Mouse (Mus musculus) lung, embryonic 14.5 days (tissue): ENCODE data around the gene Hoga1. TPM values are rescaled to one million over a fixed set of nuclear protein-coding genes. Genes with fewer than 3 reads are reported as not detected.
A peak's percentile ranks its signal among the peaks of the same experiment; 100 is the strongest.
"Not testable (repeated sequence)": the region's sequence is repeated elsewhere in the genome, so short reads cannot be mapped to it uniquely, and the experiment has no call there.

ENCODE experiments used
- ATAC-seq: fragments of 200-750 bp; cut with Nextera tagmentation; 2 replicates; pipeline ENCODE4 v1.8.0; 2017; ENCODE audit warnings: mild to moderate bottlenecking, moderate TSS enrichment, moderate library complexity; ENCODE audit not compliant: insufficient read depth
- DNase-seq: peaks from one replicate; pipeline ENCODE4 v3.0.0-alpha.2; 2015
- H3K27ac ChIP-seq: fragments of 300-500 bp; sonication (generic); 2 replicates; pipeline ENCODE4 v1.5.1; 2014; ENCODE audit warnings: low read depth, mild to moderate bottlenecking, moderate library complexity
- H3K27me3 ChIP-seq: fragments of 300-500 bp; sonication (generic); 2 replicates; pipeline ENCODE4 v1.6.1; 2014; ENCODE audit warnings: low read length, control low read depth; ENCODE audit not compliant: insufficient read depth
- H3K36me3 ChIP-seq: fragments of 300-500 bp; sonication (generic); 2 replicates; pipeline ENCODE4 v1.6.1; 2014; ENCODE audit warnings: control low read depth; ENCODE audit not compliant: insufficient read depth
- H3K4me1 ChIP-seq: fragments of 300-500 bp; sonication (generic); 2 replicates; pipeline ENCODE4 v1.6.1; 2014; ENCODE audit warnings: antibody characterized with exemption, control low read depth; ENCODE audit not compliant: insufficient read depth
- H3K4me2 ChIP-seq: fragments of 300-500 bp; sonication (generic); 2 replicates; pipeline ENCODE4 v1.6.1; 2014; ENCODE audit warnings: mild to moderate bottlenecking
- H3K4me3 ChIP-seq: fragments of 300-500 bp; sonication (generic); 2 replicates; pipeline ENCODE4 v1.5.1; 2014; ENCODE audit warnings: low read depth, low read length
- H3K9ac ChIP-seq: fragments of 300-500 bp; sonication (generic); 2 replicates; pipeline ENCODE4 v1.6.1; 2014
- H3K9me3 ChIP-seq: fragments of 300-500 bp; sonication (generic); 2 replicates; pipeline ENCODE4 v1.6.1; 2016; ENCODE audit warnings: low read depth, low read length, control low read depth
- CTCF ChIP-seq: IDR thresholded peaks from 2 replicates; pipeline ENCODE4 v1.5.1; 2016; ENCODE audit warnings: antibody characterized with exemption, low read depth
- WGBS: fragments of 180-500 bp; shearing (Covaris S2); extraction: QIAGEN DNeasy Blood & Tissue Kit; methylation state at CpG from one replicate; pipeline ENCODE4 v1.1.7; 2014; 5-methylcytosine and 5-hydroxymethylcytosine counted together
- polyA plus RNA-seq: library from polyadenylated mRNA; unstranded; fragments of >200 nt; fragmentation: Nextera tagmentation; extraction: Ambion mirVana; gene quantifications from 2 replicates; pipeline ENCODE4 v1.2.1, GENCODE M21; 2014

The Hoga1 gene
- polyA plus RNA-seq, 1 experiment from 2014 or later: 1.2 TPM

DNA sequence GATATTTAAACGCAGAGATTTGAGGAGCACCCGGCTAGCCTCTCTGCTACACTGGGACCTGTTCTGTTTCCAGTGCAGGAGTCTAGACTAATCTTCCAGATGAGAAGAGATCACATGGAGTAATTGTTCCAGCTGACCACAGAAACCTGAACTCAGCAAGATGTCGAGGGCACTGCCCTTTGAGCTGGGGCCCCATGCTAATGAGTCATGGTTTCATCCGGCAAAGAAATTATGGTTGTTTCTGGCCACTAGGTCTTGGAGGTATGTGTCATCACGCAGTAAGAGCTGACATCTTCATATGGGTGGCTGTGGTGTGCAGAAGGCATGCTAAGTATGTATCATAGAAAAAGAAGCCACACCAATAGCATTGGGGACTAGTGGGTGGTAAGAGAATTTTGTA, 34.5 kb downstream of the Hoga1 start:
- no peaks in the 10 kb centered on the region for H3K27me3 ChIP-seq
- DNase-seq (no peak), ATAC-seq (no peak)
- H3K9ac ChIP-seq: no peak overlapping the region
- 78% methylated on average over 5 of the region's 5 CpGs for WGBS
- H3K9me3 ChIP-seq: no peaks in the 10 kb centered on the region
- H3K4me2 ChIP-seq: no peak overlapping the region
- H3K27ac ChIP-seq: no peak overlapping the region
- no peak overlapping the region for H3K4me3 ChIP-seq
- H3K36me3 ChIP-seq: peaks cover 13% of the 10 kb centered on the region
- H3K4me1 ChIP-seq: no peaks in the 10 kb centered on the region
- TF ChIP-seq CTCF: no peak

DNA sequence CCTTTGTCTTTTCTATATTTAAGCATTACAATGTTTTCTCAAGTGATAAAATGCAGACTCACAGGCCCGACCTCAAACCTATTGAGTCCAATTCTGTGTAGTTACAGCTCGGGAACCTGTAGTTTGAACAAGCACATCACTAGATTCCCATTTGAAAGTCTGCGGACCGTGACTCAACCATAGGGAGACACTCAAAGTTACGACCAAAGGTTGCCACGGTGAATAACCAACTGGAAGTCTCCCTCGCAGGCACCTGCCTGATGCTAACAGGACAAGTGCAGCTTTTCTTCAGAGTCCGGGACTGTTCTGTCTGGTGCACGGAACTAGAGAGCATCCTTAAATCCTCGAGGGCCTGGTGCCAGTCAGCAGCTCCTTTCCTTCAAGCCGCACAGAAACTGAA, 35.1 kb downstream of the Hoga1 start:
- Histone ChIP-seq H3K4me2 (no peak overlapping the region), H3K4me3 (no peak overlapping the region), H3K9me3 (no peaks in the 10 kb centered on the region), H3K9ac (no peak overlapping the region), H3K36me3 (peaks cover 10% of the 10 kb centered on the region), H3K27me3 (no peaks in the 10 kb centered on the region), H3K27ac (no peak overlapping the region), H3K4me1 (no peaks in the 10 kb centered on the region)
- DNase-seq (no peak), ATAC-seq (no peak)
- WGBS: 82% methylated on average over 11 of the region's 11 CpGs
- TF ChIP-seq CTCF: no peak

DNA sequence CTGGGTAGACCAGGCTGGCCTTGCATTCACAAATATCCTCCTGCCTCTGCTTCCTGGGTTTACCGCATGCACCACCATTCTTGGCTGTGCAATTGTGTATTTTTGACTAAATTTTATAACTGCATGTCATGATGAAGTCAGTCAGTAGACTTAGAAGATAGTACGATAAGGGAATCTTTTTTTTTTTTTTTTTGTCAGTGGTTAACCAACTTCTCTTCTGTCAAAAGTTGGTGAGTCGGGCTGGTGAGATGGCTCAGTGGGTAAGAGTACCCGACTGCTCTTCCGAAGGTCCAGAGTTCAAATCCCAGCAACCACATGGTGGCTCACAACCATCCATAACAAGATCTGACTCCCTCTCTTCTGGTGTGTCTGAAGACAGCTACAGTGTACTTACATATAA, 36.2 kb downstream of the Hoga1 start:
- not testable (repeated sequence) for H3K36me3 ChIP-seq, H3K27ac ChIP-seq, H3K9ac ChIP-seq, H3K4me2 ChIP-seq, H3K4me3 ChIP-seq, H3K27me3 ChIP-seq, H3K4me1 ChIP-seq, DNase-seq, ATAC-seq, H3K9me3 ChIP-seq
- WGBS: 93% methylated on average over 5 of the region's 5 CpGs

DNA sequence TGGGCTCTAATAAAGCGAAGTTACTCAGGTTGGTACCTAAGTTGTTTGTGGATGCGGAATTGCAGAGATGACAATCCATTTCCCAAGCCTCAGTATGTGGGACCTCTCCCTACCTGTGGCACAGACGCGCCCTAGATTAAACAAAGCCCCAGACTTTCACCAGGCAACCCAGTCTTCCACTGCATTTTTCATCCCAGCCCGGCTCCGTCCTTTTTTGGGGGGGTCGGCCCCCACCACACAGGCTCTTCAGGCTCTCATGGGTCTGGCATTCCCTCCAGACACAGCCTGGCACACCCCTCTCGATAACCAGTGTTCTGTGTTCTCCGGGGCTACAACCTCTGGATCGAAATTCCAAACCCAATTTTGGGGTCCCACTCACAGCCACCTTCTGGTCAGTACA, 40.3 kb downstream of the Hoga1 start:
- WGBS: 6% methylated on average over 10 of the region's 10 CpGs
- H3K27me3 ChIP-seq: no peaks in the 10 kb centered on the region
- ATAC-seq (no peak), DNase-seq (no peak)
- H3K4me2 ChIP-seq: peak overlapping the region; percentile 73
- H3K36me3 ChIP-seq: no peaks in the 10 kb centered on the region
- H3K4me1 ChIP-seq: no peaks in the 10 kb centered on the region; the same call in 1 of the 2 replicates
- no peak overlapping the region for H3K27ac ChIP-seq
- H3K9ac ChIP-seq: peak overlapping the region; percentile 61
- peak overlapping the region; percentile 68 for H3K4me3 ChIP-seq
- H3K9me3 ChIP-seq: no peaks in the 10 kb centered on the region
- TF ChIP-seq CTCF: no peak

DNA sequence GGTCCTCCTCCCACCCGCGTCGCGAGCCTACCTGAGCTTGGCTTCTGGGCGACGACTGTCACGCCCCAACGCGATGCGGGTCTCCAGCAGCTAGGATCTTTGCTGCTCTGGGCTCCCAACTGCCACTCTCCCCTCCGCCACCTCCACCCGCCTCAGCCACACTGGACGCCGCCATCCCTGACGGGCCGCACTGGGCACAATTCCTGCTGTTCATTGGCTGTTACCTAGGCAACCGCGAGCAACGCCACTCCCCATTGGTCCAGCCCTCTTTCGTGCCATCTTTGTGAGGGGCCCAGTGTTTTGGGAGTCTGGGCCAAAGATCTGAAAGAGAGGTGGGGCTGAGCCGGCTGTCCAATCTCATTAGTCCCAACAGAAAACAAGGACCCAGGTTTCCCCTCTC, 40.8 kb downstream of the Hoga1 start, which contains the start of gene Morn4:
Gene Morn4 (minus strand): TSS at position 192 of the 400 bp plus-strand sequence.
- ATAC-seq (peak; percentile 74), DNase-seq (peak; percentile 96)
- Histone ChIP-seq H3K4me2 (peak within 1 kb of the TSS; percentile 73), H3K27ac (no peak within 1 kb of the TSS), H3K27me3 (no peaks in the 10 kb centered on the region), H3K36me3 (no peaks in the 10 kb centered on the region), H3K4me3 (peak within 1 kb of the TSS; percentile 68), H3K4me1 (no peaks in the 10 kb centered on the region; the same call in 1 of the 2 replicates), H3K9me3 (no peaks in the 10 kb centered on the region), H3K9ac (peak within 1 kb of the TSS; percentile 61)
- TF ChIP-seq CTCF: no peak
- 0% methylated on average over 21 of the region's 21 CpGs for WGBS

DNA sequence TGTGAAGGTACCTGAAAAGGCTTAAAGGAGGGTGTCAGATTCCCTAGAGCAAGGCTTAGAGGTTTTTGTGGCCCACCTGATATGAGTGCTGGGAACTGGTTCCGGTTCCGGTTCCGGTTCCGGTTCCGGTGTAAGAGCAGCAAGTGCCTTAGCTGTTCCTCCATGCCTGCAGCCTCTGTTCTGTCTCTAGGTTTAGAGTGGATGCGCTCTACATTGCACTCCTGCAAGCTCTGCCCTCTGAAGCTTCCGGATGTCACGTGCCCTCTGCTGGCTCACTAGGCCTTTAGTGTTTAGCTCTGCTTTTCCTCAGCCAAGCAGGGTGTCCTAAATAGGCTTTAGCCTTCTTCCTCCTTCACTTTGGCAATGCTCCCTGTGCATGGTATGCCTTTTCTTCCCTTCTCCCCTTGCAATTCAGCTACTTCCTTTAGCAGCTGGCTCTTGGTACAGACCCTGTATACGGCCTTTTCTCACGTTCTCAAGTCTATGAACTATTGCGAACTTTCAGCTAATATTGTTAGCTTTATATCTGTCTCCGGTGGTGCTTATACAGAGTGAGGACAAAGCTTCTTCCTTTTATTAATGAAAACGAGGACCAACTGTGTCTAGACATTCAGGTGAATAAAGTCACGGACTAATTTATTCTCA, 43.8 kb downstream of the Hoga1 start:
- TF ChIP-seq CTCF: no peak; the same call in 1 of the 2 replicates
- DNase-seq (peak; percentile 73), ATAC-seq (no peak)
- Histone ChIP-seq H3K27me3 (no peaks in the 10 kb centered on the region), H3K27ac (peak overlapping the region; percentile 85), H3K36me3 (peaks cover 4% of the 10 kb centered on the region; the same call in 1 of the 2 replicates), H3K4me3 (peak overlapping the region; percentile 92), H3K4me2 (peak overlapping the region; percentile 71), H3K9ac (no peak overlapping the region; the same call in 1 of the 2 replicates), H3K9me3 (no peaks in the 10 kb centered on the region), H3K4me1 (peaks cover 3% of the 10 kb centered on the region)
- WGBS: 19% methylated on average over 14 of the region's 14 CpGs

DNA sequence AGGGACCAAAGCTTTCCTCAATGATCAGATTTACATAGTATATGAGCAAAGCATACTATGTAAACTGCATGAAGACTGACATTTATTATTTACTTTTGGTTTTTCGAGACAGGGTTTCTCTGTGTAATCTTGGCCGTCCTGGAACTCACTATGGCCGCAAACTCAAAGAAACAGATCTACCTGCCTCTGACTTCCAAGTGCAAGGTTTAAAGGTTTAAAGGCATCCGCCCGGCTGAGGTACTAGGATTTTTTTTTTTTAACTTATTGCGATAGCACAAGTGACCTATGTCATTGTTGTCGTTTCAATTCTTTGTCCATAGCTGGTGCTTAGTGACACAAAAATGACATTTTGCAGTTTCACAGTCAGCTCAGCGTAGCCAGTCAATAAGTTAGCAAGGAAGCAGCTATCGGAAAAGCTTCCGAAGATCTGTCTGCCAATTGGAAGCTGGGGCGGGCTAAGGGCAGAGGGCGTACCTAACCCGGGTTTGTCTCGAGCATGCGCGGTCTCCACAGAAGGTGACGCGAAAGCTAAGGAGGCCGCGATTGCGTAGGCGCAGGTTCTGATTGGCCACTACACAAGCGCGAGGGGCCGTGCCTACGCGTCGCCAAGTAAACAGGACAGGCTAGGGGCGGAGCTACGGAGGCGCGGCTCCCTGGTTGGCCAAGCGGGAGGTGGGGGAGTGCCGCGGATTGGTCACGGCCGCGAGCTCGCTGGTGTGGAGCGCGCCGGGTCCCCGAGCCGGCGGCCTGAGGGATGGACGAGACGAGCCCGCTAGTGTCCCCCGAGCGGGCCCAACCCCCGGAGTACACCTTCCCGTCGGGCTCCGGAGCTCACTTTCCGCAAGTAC, 44.6 kb downstream of the Hoga1 start, which contains the start of gene Pi4k2a:
Gene Pi4k2a (plus strand): TSS at position 723 of the 848 bp plus-strand sequence.
- H3K4me1 ChIP-seq: peaks cover 3% of the 10 kb centered on the region
- peak within 1 kb of the TSS; percentile 92 for H3K4me3 ChIP-seq
- TF ChIP-seq CTCF: no peak
- peak; percentile 97 for ATAC-seq
- peak within 1 kb of the TSS; percentile 84 for H3K9ac ChIP-seq
- H3K27me3 ChIP-seq: no peaks in the 10 kb centered on the region
- under 1% methylated on average over 51 of the region's 55 CpGs for WGBS
- H3K9me3 ChIP-seq: no peaks in the 10 kb centered on the region
- H3K4me2 ChIP-seq: peak within 1 kb of the TSS; percentile 85
- peaks cover 11% of the 10 kb centered on the region; the same call in 1 of the 2 replicates for H3K36me3 ChIP-seq
- H3K27ac ChIP-seq: peak within 1 kb of the TSS; percentile 87
- peak; percentile 100 for DNase-seq
